Mouse (Mus musculus): ENCODE results near the gene Olfr545. TPM values are rescaled to one million over a fixed set of nuclear protein-coding genes. Genes with fewer than 3 reads are reported as not detected.
"Not testable (repeated sequence)": the region's sequence is repeated elsewhere in the genome, so short reads cannot be mapped to it uniquely, and the experiment has no call there.

Gene Olfr545
- polyA plus RNA-seq, 2 experiments, result not detected

DNA sequence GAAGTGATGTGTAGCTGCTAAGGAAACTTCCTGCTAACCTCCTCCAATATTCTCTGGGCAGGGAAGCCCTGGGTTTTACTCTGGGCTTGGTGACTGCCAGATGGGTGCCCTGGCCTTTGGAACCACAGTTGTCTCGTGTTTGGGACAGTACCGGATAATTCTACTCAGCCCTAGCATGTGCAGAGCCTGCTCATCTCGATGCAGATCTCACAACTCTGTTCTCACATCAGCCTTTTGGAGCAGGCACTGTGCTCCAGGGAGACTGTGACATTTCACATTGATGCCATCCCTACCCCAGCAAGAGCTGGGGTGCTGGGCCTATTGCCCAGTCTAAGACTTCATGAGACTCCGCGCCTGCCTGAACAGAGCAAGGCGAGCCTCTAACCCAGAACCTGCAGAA lies 9.3 kb upstream of the Olfr545 start:
- 86% methylated on average over 6 of the region's 6 CpGs for WGBS
- H3K4me2 ChIP-seq (replicated peaks; ENCODE audit: low read depth, low read length, severe bottlenecking), result no peak overlapping the region
- H3K9ac ChIP-seq (ENCODE audit: low read depth, low read length, severe bottlenecking), result no peak overlapping the region
- H3K27ac ChIP-seq (replicated peaks; ENCODE audit: low read depth, low read length), result no peak overlapping the region
- no peak for TF ChIP-seq POLR2A (IDR thresholded peaks at IDR 0.05; ENCODE audit: borderline replicate concordance, extremely low read depth, insufficient read depth, insufficient read length)
- no peaks in the 10 kb centered on the region for H3K36me3 ChIP-seq (ENCODE audit: control insufficient read depth, insufficient read depth, low read length)
- no peaks in the 10 kb centered on the region for H3K4me1 ChIP-seq (ENCODE audit: control insufficient read depth, insufficient read depth, low read length)
- H3K9me3 ChIP-seq (ENCODE audit: control insufficient read depth, low read length), result no peaks in the 10 kb centered on the region
- ATAC-seq (ENCODE audit: low FRiP score, low read depth), result no peak
- no peaks in the 10 kb centered on the region; the same call in 1 of the 2 replicates for H3K27me3 ChIP-seq (ENCODE audit: control insufficient read depth, insufficient read depth, low read length)
- no peak overlapping the region for H3K4me3 ChIP-seq (replicated peaks; ENCODE audit: low read length)
- no peak for DNase-seq (ENCODE audit: low spot score)

DNA sequence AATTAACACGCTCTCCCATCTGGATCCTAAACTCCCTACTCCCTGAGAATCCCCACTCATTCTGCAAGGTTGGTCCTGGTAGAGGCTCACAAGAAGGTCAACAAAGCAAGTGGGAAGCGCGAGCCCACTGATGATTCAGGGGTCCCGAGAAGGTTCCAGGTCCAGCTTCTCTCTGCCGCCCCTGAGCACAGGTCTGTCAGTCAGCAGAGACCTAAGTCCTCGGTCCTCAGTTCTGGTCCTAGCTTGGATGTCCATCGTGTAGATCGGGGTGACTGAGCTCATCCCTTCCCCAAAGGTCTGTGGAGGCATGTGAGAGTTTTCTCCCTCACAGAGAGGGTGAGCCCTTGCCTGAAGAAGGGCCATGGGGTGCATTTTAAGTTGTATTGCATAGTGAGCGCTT lies 8.7 kb upstream of the Olfr545 start:
- 81% methylated on average over 9 of the region's 9 CpGs for WGBS
- Histone ChIP-seq H3K4me3 (replicated peaks; ENCODE audit: low read length) (no peak overlapping the region), H3K9ac (ENCODE audit: low read depth, low read length, severe bottlenecking) (no peak overlapping the region), H3K9me3 (ENCODE audit: control insufficient read depth, low read length) (no peaks in the 10 kb centered on the region), H3K27ac (replicated peaks; ENCODE audit: low read depth, low read length) (no peak overlapping the region), H3K4me1 (ENCODE audit: control insufficient read depth, insufficient read depth, low read length) (no peaks in the 10 kb centered on the region), H3K27me3 (ENCODE audit: control insufficient read depth, insufficient read depth, low read length) (no peaks in the 10 kb centered on the region; the same call in 1 of the 2 replicates), H3K36me3 (ENCODE audit: control insufficient read depth, insufficient read depth, low read length) (no peaks in the 10 kb centered on the region), H3K4me2 (replicated peaks; ENCODE audit: low read depth, low read length, severe bottlenecking) (no peak overlapping the region)
- no peak for TF ChIP-seq POLR2A (IDR thresholded peaks at IDR 0.05; ENCODE audit: borderline replicate concordance, extremely low read depth, insufficient read depth, insufficient read length)
- DNase-seq (ENCODE audit: low spot score) (no peak), ATAC-seq (ENCODE audit: low FRiP score, low read depth) (no peak)

DNA sequence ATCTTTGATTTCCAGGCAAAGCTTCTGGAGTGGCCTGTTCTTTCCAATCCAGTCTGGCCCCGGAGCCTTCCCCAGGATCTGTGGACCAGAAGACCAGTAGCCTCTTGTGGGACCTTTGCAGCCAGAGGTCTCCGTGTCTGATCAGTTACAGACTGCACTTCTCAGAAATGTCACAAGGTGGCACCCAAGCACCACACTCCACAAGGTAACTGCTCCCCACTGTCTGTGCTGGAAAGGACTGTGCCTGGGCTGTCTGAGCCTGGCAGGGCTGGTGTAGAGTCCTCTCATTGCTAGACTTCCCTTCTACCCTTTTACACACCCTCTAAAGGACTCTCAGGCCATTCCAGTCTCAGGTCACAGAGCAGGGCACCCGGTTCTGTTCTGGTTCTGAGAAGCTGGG lies 7.5 kb upstream of the Olfr545 start:
- no peaks in the 10 kb centered on the region for H3K4me1 ChIP-seq (ENCODE audit: control insufficient read depth, insufficient read depth, low read length)
- no peaks in the 10 kb centered on the region; the same call in 1 of the 2 replicates for H3K27me3 ChIP-seq (ENCODE audit: control insufficient read depth, insufficient read depth, low read length)
- 0 out of 2 replicates have a peak, but pooled peaks have one; percentile 20 for TF ChIP-seq POLR2A (IDR thresholded peaks at IDR 0.05; ENCODE audit: borderline replicate concordance, extremely low read depth, insufficient read depth, insufficient read length)
- 32% methylated on average over 3 of the region's 3 CpGs for WGBS
- H3K36me3 ChIP-seq (ENCODE audit: control insufficient read depth, insufficient read depth, low read length), result no peaks in the 10 kb centered on the region
- peak; percentile 57 for ATAC-seq (ENCODE audit: low FRiP score, low read depth)
- no peak overlapping the region for H3K9ac ChIP-seq (ENCODE audit: low read depth, low read length, severe bottlenecking)
- H3K4me3 ChIP-seq (replicated peaks; ENCODE audit: low read length), result no peak overlapping the region
- no peaks in the 10 kb centered on the region for H3K9me3 ChIP-seq (ENCODE audit: control insufficient read depth, low read length)
- H3K4me2 ChIP-seq (replicated peaks; ENCODE audit: low read depth, low read length, severe bottlenecking), result no peak overlapping the region
- H3K27ac ChIP-seq (replicated peaks; ENCODE audit: low read depth, low read length), result no peak overlapping the region
- DNase-seq (ENCODE audit: low spot score), result peak; percentile 61

DNA sequence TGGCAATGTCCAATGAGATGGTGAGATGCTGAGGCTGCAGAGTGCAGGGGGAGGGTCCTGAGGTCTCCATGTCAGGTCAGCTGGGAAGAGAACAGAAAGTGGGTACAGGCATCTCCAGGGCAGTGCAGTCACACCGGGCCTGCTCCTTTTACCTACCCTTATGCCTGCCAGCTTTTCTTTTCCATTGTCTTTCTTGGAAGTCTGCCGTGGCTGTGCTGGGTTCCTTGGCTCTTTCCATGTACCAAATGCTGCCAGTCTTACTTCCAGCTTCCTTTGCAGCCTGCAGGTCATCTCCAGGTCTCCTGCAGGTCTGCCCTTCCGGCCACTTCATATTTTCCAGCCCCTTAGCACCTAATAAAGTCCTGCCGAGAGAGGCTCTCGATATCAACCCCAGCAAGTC lies 2.6 kb upstream of the Olfr545 start:
- WGBS, result 52% methylated on average over 5 of the region's 5 CpGs
- Histone ChIP-seq H3K27me3 (ENCODE audit: control insufficient read depth, insufficient read depth, low read length) (no peaks in the 10 kb centered on the region), H3K27ac (replicated peaks; ENCODE audit: low read depth, low read length) (no peak overlapping the region), H3K4me2 (replicated peaks; ENCODE audit: low read depth, low read length, severe bottlenecking) (no peak overlapping the region), H3K4me3 (replicated peaks; ENCODE audit: low read length) (no peak overlapping the region), H3K9me3 (ENCODE audit: control insufficient read depth, low read length) (no peaks in the 10 kb centered on the region), H3K36me3 (ENCODE audit: control insufficient read depth, insufficient read depth, low read length) (no peaks in the 10 kb centered on the region), H3K4me1 (ENCODE audit: control insufficient read depth, insufficient read depth, low read length) (no peaks in the 10 kb centered on the region), H3K9ac (ENCODE audit: low read depth, low read length, severe bottlenecking) (no peak overlapping the region)
- no peak for TF ChIP-seq POLR2A (IDR thresholded peaks at IDR 0.05; ENCODE audit: borderline replicate concordance, extremely low read depth, insufficient read depth, insufficient read length)
- DNase-seq (ENCODE audit: low spot score) (no peak), ATAC-seq (ENCODE audit: low FRiP score, low read depth) (no peak)

DNA sequence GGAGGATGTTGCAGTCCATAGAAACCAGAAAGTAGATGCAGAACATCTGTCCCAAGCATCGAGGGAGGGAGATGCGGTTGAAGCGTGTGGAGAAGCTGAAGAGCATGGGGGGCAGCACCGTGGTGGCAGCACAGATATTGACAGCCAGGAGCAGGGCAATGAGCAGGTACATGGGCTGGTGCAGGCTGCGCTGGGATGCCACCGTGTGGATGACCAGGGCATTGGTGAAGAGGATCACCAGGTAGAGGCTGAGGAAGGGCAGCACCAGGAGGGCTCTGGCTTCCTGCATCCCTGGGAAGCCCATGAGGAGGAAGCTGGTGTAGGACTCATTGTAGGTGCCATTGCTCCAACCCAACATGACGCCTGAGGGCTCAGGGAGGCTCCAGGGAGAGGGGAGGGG lies 5.0 kb downstream of the Olfr545 start:
- not testable (repeated sequence) for H3K27me3 ChIP-seq (ENCODE audit: control insufficient read depth, insufficient read depth, low read length); H3K4me2 ChIP-seq (replicated peaks; ENCODE audit: low read depth, low read length, severe bottlenecking); H3K36me3 ChIP-seq (ENCODE audit: control insufficient read depth, insufficient read depth, low read length); ATAC-seq (ENCODE audit: low FRiP score, low read depth); H3K4me3 ChIP-seq (replicated peaks; ENCODE audit: low read length); H3K9me3 ChIP-seq (ENCODE audit: control insufficient read depth, low read length); H3K9ac ChIP-seq (ENCODE audit: low read depth, low read length, severe bottlenecking); H3K27ac ChIP-seq (replicated peaks; ENCODE audit: low read depth, low read length); DNase-seq (ENCODE audit: low spot score); H3K4me1 ChIP-seq (ENCODE audit: control insufficient read depth, insufficient read depth, low read length)
- 42% methylated on average over 6 of the region's 7 CpGs for WGBS

DNA sequence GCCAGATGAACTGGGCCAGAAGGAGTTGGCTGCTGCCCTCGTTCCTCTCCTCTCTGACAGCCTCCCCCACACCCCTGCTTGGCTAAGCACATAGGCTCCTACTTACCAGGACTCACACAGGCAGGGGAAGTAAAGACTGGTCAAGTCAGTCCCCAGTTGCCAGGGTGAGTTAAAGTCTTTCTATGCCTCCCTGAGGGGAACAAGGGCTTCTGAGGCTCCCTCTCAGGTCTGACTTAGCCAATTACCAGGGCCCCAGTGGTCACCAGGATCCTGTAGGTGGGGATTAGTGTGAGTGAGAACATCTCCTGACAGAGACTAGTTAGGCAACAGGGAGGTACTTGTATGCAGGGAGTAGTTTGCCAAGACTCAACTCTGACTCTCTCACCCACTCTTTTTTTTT lies 11.2 kb downstream of the Olfr545 start, which contains the start of gene Olfr544:
Olfr544 (minus strand) TSS at position 153 of the 400 bp plus-strand sequence.
- Histone ChIP-seq H3K27ac (replicated peaks; ENCODE audit: low read depth, low read length) (no peak within 1 kb of the TSS), H3K4me3 (replicated peaks; ENCODE audit: low read length) (no peak within 1 kb of the TSS), H3K9me3 (ENCODE audit: control insufficient read depth, low read length) (no peaks in the 10 kb centered on the region), H3K27me3 (ENCODE audit: control insufficient read depth, insufficient read depth, low read length) (no peaks in the 10 kb centered on the region), H3K4me1 (ENCODE audit: control insufficient read depth, insufficient read depth, low read length) (no peaks in the 10 kb centered on the region), H3K36me3 (ENCODE audit: control insufficient read depth, insufficient read depth, low read length) (no peaks in the 10 kb centered on the region), H3K9ac (ENCODE audit: low read depth, low read length, severe bottlenecking) (no peak within 1 kb of the TSS), H3K4me2 (replicated peaks; ENCODE audit: low read depth, low read length, severe bottlenecking) (no peak within 1 kb of the TSS)
- DNase-seq (ENCODE audit: low spot score), result no peak
- WGBS, result 58% methylated on average over 1 of the region's 1 CpGs
- ATAC-seq (ENCODE audit: low FRiP score, low read depth), result no peak
- TF ChIP-seq POLR2A (IDR thresholded peaks at IDR 0.05; ENCODE audit: borderline replicate concordance, extremely low read depth, insufficient read depth, insufficient read length), result no peak

Measured in limb, embryonic 14.5 days (tissue).